Mouse (Mus musculus) small intestine, adult 10 weeks (tissue): ENCODE results near the gene Fbxw14. TPM values are rescaled to one million over a fixed set of nuclear protein-coding genes. Genes with fewer than 3 reads are reported as not detected.

Experiments
- polyA plus RNA-seq: library from polyadenylated mRNA; stranded (reverse); fragments of 350-450 nt; fragmentation: Illumina TruSeq; extraction: RNeasy Lipid Tissue Mini Kit (QIAGEN cat#74804); gene quantifications from one replicate; pipeline ENCODE4 v1.2.3, GENCODE M21; 2014; ENCODE audit warnings: low replicate concordance

Fbxw14 gene
- not detected for polyA plus RNA-seq

GRCm38 (mm10) chr9:109287576-109287975, at the start of gene Fbxw14:
TSS of gene Fbxw14 (minus strand) at chr9:109287676.

GRCm38 (mm10) chr9:109234654-109235053, 52.8 kb downstream of the Fbxw14 start, which contains the start of gene Fbxw20:
TSS of gene Fbxw20 (minus strand) at chr9:109234754.

Other genes with a start within 250 kb of the Fbxw14 start
- 11.5 TPM for gene Shisa5, start 249.1 kb downstream of the Fbxw14 start, polyA plus RNA-seq
- not detected for gene Trex1, start 227.9 kb downstream of the Fbxw14 start, polyA plus RNA-seq
- 2.8 TPM for gene Atrip, start 213.6 kb downstream of the Fbxw14 start, polyA plus RNA-seq
- gene Ccdc51, start 205.2 kb downstream of the Fbxw14 start, polyA plus RNA-seq, result 1.1 TPM
- 1,283 TPM for gene Tma7, start 205.1 kb downstream of the Fbxw14 start, polyA plus RNA-seq
- gene Plxnb1, start 192.3 kb downstream of the Fbxw14 start, polyA plus RNA-seq, result 0.07 TPM
- not detected for gene Fbxw21, start 125.6 kb downstream of the Fbxw14 start, polyA plus RNA-seq
- not detected for gene Fbxw13, start 91.7 kb downstream of the Fbxw14 start, polyA plus RNA-seq
- not detected for gene Fbxw20, start 52.9 kb downstream of the Fbxw14 start, polyA plus RNA-seq
- not detected for gene Fbxw28, start 52.0 kb upstream of the Fbxw14 start, polyA plus RNA-seq
- gene Fbxw22, start 116.6 kb upstream of the Fbxw14 start, polyA plus RNA-seq, result not detected
- gene Fbxw16, start 161.5 kb upstream of the Fbxw14 start, polyA plus RNA-seq, result not detected
- gene Fbxw19, start 208.2 kb upstream of the Fbxw14 start, polyA plus RNA-seq, result not detected